Mouse (Mus musculus) duodenum, adult 2 months (tissue): ENCODE measurements around the gene Eif5a. TPM values are rescaled to one million over a fixed set of nuclear protein-coding genes. Genes with fewer than 3 reads are reported as not detected.

Source experiments
- polyA plus RNA-seq: library from polyadenylated mRNA; depleted of rRNA; stranded (reverse); fragments of >200 nt; gene quantifications from 2 replicates; pipeline ENCODE4 v1.2.3, GENCODE M21; 2012; ENCODE audit warnings: low replicate concordance; rRNA removed

The Eif5a gene
- polyA plus RNA-seq = 196 and 222 TPM in 2 replicates

DNA sequence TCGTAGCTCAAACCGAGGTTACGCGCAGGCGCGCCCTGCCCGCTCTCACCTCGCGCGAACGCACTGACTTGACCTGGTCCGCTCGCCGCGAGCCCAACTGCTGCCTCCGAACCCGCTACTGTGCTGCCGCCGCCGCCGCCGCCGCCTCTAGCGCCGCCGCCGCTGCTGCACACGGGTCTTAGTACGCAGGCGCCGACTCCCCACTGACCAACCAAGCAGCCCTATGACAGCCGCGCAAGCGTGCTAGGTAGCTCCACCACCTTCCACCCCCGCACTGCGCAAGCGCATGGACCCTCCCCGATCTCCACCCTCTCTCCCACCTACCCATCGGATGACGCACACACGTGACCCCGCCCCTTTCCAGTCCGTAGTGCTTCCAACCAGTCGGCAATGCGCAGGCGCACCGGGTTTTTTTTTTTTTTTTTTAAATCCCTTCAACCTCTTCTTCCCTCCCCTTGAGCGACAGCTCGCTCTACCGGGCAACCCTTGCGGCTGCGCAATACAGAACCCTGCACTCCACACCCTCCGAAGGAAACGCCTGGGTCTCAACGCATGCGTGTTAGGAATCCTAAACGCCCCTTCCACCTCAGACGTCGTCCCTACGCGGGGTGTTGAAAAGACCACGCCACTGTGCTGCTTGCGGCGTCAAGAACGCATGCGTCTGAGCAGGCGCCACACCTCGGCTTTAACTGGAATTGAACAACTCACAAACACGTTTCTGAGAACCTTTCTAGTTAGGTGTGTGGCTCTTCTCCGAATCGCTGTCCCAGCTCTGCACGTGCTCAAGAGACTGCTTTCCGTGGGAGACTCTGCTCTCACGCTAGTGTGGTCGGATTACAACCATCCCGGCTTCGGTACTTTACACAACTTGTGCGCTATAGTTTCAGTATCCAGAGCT, at the start of gene Eif5a:
Gene Eif5a, minus strand, starts transcription at position 845 of the 898 bp plus-strand sequence.

GRCm38 (mm10) chr11:69964650-69965270, 43.0 kb upstream of the Eif5a start, which contains the start of gene Cldn7:
TSS of gene Cldn7 (plus strand) at chr11:69964779.

GRCm38 (mm10) chr11:69948066-69948762, 26.5 kb upstream of the Eif5a start, which contains the start of gene Slc2a4:
TSS of gene Slc2a4 (minus strand) at chr11:69948188.

GRCm38 (mm10) chr11:69935137-69935879, 13.6 kb upstream of the Eif5a start, which contains the start of gene Ybx2:
TSS of gene Ybx2 (plus strand) at chr11:69935796.

DNA sequence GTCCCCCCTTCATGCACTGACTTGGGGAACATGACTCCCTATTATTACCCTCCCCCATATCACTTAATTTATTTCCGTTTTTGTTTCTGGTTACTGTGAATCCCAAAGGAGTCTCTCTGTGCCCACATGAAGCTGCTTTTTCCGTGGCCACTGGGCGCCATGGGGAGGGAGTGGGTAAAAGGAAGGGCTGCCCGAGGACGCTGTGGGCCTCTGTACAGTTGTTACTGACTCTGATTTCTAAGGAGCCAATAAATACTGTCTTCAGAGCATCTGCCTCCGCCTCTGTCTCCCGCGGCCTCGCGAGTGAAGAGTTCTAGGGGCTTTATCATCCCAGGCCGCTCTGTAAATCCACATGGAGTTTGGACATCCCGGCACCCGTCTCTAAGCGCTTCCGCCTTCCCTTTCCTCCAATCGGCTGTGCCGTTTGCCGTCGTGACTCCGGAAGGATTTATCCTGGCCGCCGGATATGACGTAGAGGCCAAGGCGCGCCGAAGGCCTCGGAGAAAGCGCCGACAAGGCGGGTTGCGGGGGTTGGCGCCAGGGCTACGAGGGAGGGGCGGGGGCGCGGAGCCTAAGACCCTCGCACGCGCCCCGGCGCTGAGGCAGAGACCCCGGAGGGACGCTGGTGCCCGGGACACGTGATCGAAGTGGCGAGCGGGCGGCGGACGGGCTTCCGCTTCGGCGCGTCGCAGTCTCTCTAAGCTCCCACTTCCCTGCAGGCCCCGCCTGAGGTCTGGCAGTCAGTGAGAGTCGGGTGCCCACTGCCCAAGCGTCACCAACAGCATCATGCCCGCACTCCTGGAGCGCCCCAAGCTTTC, 8.0 kb downstream of the Eif5a start, which contains the start of gene Gps2:
Gene Gps2, plus strand, starts transcription at position 335 of the 818 bp plus-strand sequence.

GRCm38 (mm10) chr11:69900471-69901405, 21.0 kb downstream of the Eif5a start, which contains the start of the genes 2810408A11Rik and Neurl4:
TSS of gene 2810408A11Rik (minus strand) at chr11:69900987.
TSS of gene Neurl4 (plus strand) at chr11:69901072.

DNA sequence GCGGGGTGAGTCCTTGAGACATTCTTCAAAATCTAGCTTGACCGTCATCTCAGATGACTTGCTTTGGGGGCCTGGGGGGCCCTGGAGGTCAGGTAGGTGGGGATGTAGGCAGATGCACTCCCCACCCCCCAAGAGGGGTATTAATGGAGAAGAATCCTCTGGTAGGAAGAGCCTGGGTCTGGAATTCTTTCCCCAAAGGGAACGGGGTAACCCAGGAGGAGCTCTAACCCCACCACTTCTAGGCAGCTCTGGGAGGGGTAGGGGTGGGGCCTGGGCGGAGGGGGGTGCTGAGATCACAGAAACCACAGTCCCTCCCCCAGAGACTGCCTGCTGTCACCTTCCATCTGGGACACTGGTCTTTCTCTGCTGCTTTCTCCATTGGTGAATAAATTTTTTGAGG, 26.5 kb downstream of the Eif5a start, which contains the start of gene Acap1:
Gene Acap1, minus strand, starts transcription at position 249 of the 400 bp plus-strand sequence.

DNA sequence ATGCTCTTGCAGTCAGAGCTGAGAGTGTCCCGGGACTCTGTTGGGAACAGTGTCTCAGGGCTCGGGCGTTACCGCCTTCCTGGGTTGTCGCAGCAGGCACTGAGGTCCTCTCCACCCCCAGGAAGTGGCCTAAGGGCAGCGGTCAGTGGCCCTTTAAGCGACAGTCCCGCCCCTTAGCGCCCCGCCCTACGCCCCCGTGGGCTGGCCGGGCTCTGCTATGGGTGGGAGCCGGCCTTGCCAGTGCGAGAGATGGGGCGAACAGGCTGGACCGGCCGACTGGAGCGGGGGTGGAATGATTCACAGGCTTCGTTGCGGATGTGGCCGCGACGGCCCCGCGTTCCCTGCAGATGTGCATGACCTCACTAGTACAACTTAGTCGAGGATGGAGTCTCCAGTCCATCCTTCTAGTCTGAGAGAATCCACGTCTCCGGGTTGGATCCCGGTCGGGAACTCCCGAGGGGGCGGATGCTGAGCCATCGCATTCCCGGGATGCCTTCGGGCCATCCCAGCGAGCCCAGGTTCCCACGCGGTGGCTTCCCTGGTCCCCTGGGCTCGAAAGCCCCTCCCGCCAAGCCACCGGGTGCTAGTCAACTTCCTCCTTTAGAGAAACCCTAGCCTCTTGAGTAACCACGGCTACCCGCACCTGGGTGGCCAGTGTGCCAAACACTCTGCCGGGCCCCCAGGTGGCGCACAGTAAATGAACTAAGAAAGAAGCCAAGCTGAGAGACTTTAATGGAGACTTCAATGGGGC, 40.7 kb downstream of the Eif5a start, which contains the start of gene Kctd11:
Gene Kctd11, minus strand, starts transcription at position 554 of the 751 bp plus-strand sequence.

GRCm38 (mm10) chr11:69877878-69878277, 43.9 kb downstream of the Eif5a start, which contains the start of gene Tmem95:
TSS of gene Tmem95 (minus strand) at chr11:69878018.

Other genes starting within 250 kb of the Eif5a start
- gene Eif4a1, start 249.5 kb downstream of the Eif5a start, polyA plus RNA-seq = 71.8 and 97.2 TPM in 2 replicates
- gene Senp3, start 239.9 kb downstream of the Eif5a start, polyA plus RNA-seq = 15.6 and 17.3 TPM in 2 replicates
- gene Tnfsf13, start 236.2 kb downstream of the Eif5a start, polyA plus RNA-seq = 11.1 and 13.6 TPM in 2 replicates
- gene Tnfsf12, start 226.1 kb downstream of the Eif5a start, polyA plus RNA-seq = 17.8 and 19.2 TPM in 2 replicates
- gene Tnfsfm13, start 225.9 kb downstream of the Eif5a start, polyA plus RNA-seq = 3.7 and 4.7 TPM in 2 replicates
- 22.0 and 29.9 TPM in 2 replicates for gene Polr2a, start 163.3 kb downstream of the Eif5a start, polyA plus RNA-seq
- 0.13 TPM in 1 of 2 replicates, not detected in the other for gene Slc35g3, start 160.0 kb downstream of the Eif5a start, polyA plus RNA-seq
- 7.0 and 19.2 TPM in 2 replicates for gene Zbtb4, start 156.0 kb downstream of the Eif5a start, polyA plus RNA-seq
- gene Chrnb1, start 126.0 kb downstream of the Eif5a start, polyA plus RNA-seq = 3.8 and 6.8 TPM in 2 replicates
- 2.7 and 6.1 TPM in 2 replicates for gene Fgf11, start 120.1 kb downstream of the Eif5a start, polyA plus RNA-seq
- gene Tmem102, start 116.3 kb downstream of the Eif5a start, polyA plus RNA-seq = 44.7 and 80.5 TPM in 2 replicates
- gene Gm39566, start 106.7 kb downstream of the Eif5a start, polyA plus RNA-seq = not detected in 2 replicates
- not detected in 2 replicates for gene Spem2, start 103.5 kb downstream of the Eif5a start, polyA plus RNA-seq
- 0.09 and 0.13 TPM in 2 replicates for gene Spem1, start 99.8 kb downstream of the Eif5a start, polyA plus RNA-seq
- gene Nlgn2, start 84.2 kb downstream of the Eif5a start, polyA plus RNA-seq = 6.9 and 15.5 TPM in 2 replicates
- 102 and 130 TPM in 2 replicates for gene Tmem256, start 83.4 kb downstream of the Eif5a start, polyA plus RNA-seq
- 39.3 and 58.9 TPM in 2 replicates for gene Plscr3, start 75.6 kb downstream of the Eif5a start, polyA plus RNA-seq
- gene Tnk1, start 63.2 kb downstream of the Eif5a start, polyA plus RNA-seq = 34.8 and 47.5 TPM in 2 replicates
- not detected in 2 replicates for gene Tmem95, start 43.9 kb downstream of the Eif5a start, polyA plus RNA-seq
- 2.0 and 2.3 TPM in 2 replicates for gene Kctd11, start 40.6 kb downstream of the Eif5a start, polyA plus RNA-seq
- 7.4 and 13.8 TPM in 2 replicates for gene Acap1, start 26.4 kb downstream of the Eif5a start, polyA plus RNA-seq
- gene 2810408A11Rik, start 21.0 kb downstream of the Eif5a start, polyA plus RNA-seq = 2.1 and 3.0 TPM in 2 replicates
- gene Neurl4, start 20.9 kb downstream of the Eif5a start, polyA plus RNA-seq = 20.1 and 23.0 TPM in 2 replicates
- gene Gps2, start 8.1 kb downstream of the Eif5a start, polyA plus RNA-seq = 106 and 110 TPM in 2 replicates
- 10.8 and 28.6 TPM in 2 replicates for gene Ybx2, start 13.8 kb upstream of the Eif5a start, polyA plus RNA-seq
- 15.5 and 23.7 TPM in 2 replicates for gene Slc2a4, start 26.2 kb upstream of the Eif5a start, polyA plus RNA-seq
- gene Cldn7, start 42.8 kb upstream of the Eif5a start, polyA plus RNA-seq = 294 and 1,474 TPM in 2 replicates
- gene Ctdnep1, start 59.2 kb upstream of the Eif5a start, polyA plus RNA-seq = 85.4 and 132 TPM in 2 replicates
- gene Elp5, start 60.6 kb upstream of the Eif5a start, polyA plus RNA-seq = 38.1 and 39.2 TPM in 2 replicates
- 200 and 478 TPM in 2 replicates for gene Gabarap, start 69.2 kb upstream of the Eif5a start, polyA plus RNA-seq
- gene Phf23, start 73.8 kb upstream of the Eif5a start, polyA plus RNA-seq = 8.8 and 9.4 TPM in 2 replicates
- 5.5 and 7.4 TPM in 2 replicates for gene Dvl2, start 78.6 kb upstream of the Eif5a start, polyA plus RNA-seq
- gene Acadvl, start 93.5 kb upstream of the Eif5a start, polyA plus RNA-seq = 124 and 125 TPM in 2 replicates
- gene Dlg4, start 95.0 kb upstream of the Eif5a start, polyA plus RNA-seq = 5.2 and 5.7 TPM in 2 replicates
- gene Asgr1, start 132.1 kb upstream of the Eif5a start, polyA plus RNA-seq = 0.49 TPM in 1 of 2 replicates, not detected in the other
- gene Asgr2, start 170.7 kb upstream of the Eif5a start, polyA plus RNA-seq = 0.17 and 0.21 TPM in 2 replicates
- 0.84 and 1.1 TPM in 2 replicates for gene Mgl2, start 208.4 kb upstream of the Eif5a start, polyA plus RNA-seq
- 0.66 and 0.88 TPM in 2 replicates for gene Clec10a, start 234.2 kb upstream of the Eif5a start, polyA plus RNA-seq